Comparison of ENCODE assay signal across 2 mouse cellular contexts in genomic region chr5:107877053-107877452, GRCm38 (mm10).
TF ChIP-seq lines count a peak whose summit lies in the region.

No protein-coding gene starts in this region.

TF ChIP-seq in CH12.LX, 34 proteins besides CTCF, POLR2A, EP300 and RAD21 (continued from another document):
- TF ChIP-seq ZC3H11A (IDR thresholded peaks at IDR 0.05; ENCODE audit: low read depth, low read length) (no peak), MAX (IDR thresholded peaks at IDR 0.05; ENCODE audit: low read length) (no peak), JUND (conservative IDR thresholded peaks at IDR 0.05; ENCODE audit: low read depth, low read length) (no peak), MAFK (IDR thresholded peaks at IDR 0.05; ENCODE audit: insufficient replicate concordance, low read length) (no peak), NRF1 (IDR thresholded peaks at IDR 0.05; ENCODE audit: low read depth, low read length) (no peak), ZKSCAN1 (IDR thresholded peaks at IDR 0.05; ENCODE audit: borderline replicate concordance, low read depth, low read length) (no peak), MEF2A (IDR thresholded peaks at IDR 0.05; ENCODE audit: borderline replicate concordance, low read depth, low read length) (no peak), USF2 (conservative IDR thresholded peaks at IDR 0.05; ENCODE audit: low read depth, low read length) (no peak), ELF1 (IDR thresholded peaks at IDR 0.05; ENCODE audit: low read depth, low read length) (no peak), CHD2 (IDR thresholded peaks at IDR 0.05; ENCODE audit: low read length) (no peak), MAZ (IDR thresholded peaks at IDR 0.05; ENCODE audit: low read depth, low read length) (no peak), MYC (IDR thresholded peaks at IDR 0.05; ENCODE audit: low read depth, low read length) (no peak), USF1 (IDR thresholded peaks at IDR 0.05; ENCODE audit: low read depth, low read length) (no peak)
TF ChIP-seq in CH12.LX: peak in this region for 0.

TF ChIP-seq in MEL, 35 proteins besides CTCF, POLR2A, EP300 and RAD21 (continued from another document):
- TF ChIP-seq RCOR1 (IDR thresholded peaks at IDR 0.05; ENCODE audit: low read depth, low read length) = no peak
- TF ChIP-seq MAX (IDR thresholded peaks at IDR 0.05; ENCODE audit: low read length) = no peak
- TF ChIP-seq TBP (IDR thresholded peaks at IDR 0.05; ENCODE audit: low read depth, low read length) = no peak
- TF ChIP-seq UBTF (IDR thresholded peaks at IDR 0.05; ENCODE audit: borderline replicate concordance, insufficient read depth, low read depth, low read length) = no peak
- TF ChIP-seq KAT2A (conservative IDR thresholded peaks at IDR 0.05; ENCODE audit: low read depth, low read length) = no peak
- TF ChIP-seq JUND (IDR thresholded peaks at IDR 0.05; ENCODE audit: low read depth, low read length) = no peak
- no peak for TF ChIP-seq GATA1 (IDR thresholded peaks at IDR 0.05; ENCODE audit: low read depth, low read length)
- no peak for TF ChIP-seq HCFC1 (IDR thresholded peaks at IDR 0.05; ENCODE audit: low read depth, low read length)
- TF ChIP-seq POLR2AphosphoS2 (IDR thresholded peaks at IDR 0.05; ENCODE audit: low read length) = no peak
- TF ChIP-seq USF1 (IDR thresholded peaks at IDR 0.05; ENCODE audit: low read depth, low read length) = no peak
